Mouse (Mus musculus): ENCODE measurements around the gene Fgfr2. TPM values are rescaled to one million over a fixed set of nuclear protein-coding genes. Genes with fewer than 3 reads are reported as not detected.

Fgfr2 gene
- polyA plus RNA-seq, 1 experiment from 2014 or later = 34.1 TPM

GRCm38 (mm10) chr7:130964686-130965085 lies 2158.5 kb downstream of the Fgfr2 start:
- peak; percentile 81 for ATAC-seq (ENCODE audit: insufficient number of reproducible peaks, low FRiP score)
- WGBS = 8% methylated on average over 5 of the region's 5 CpGs
- no peaks in the 10 kb centered on the region for H3K9me3 ChIP-seq (replicated peaks)
- no peaks in the 10 kb centered on the region for H3K36me3 ChIP-seq
- H3K9ac ChIP-seq = no peak overlapping the region
- no peak overlapping the region for H3K4me3 ChIP-seq
- H3K27me3 ChIP-seq (replicated peaks) = no peaks in the 10 kb centered on the region
- no peak overlapping the region for H3K4me2 ChIP-seq
- peaks cover 67% of the 10 kb centered on the region for H3K4me1 ChIP-seq (replicated peaks)
- H3K27ac ChIP-seq (ENCODE audit: poor library complexity, severe bottlenecking) = peak overlapping the region; percentile 79

GRCm38 (mm10) chr7:130961429-130961828 lies 2161.7 kb downstream of the Fgfr2 start:
- no peak overlapping the region for H3K4me2 ChIP-seq
- H3K27ac ChIP-seq (ENCODE audit: poor library complexity, severe bottlenecking) = no peak overlapping the region; the same call in 1 of the 2 replicates
- H3K4me3 ChIP-seq = no peak overlapping the region
- no peaks in the 10 kb centered on the region for H3K27me3 ChIP-seq (replicated peaks)
- H3K9me3 ChIP-seq (replicated peaks) = no peaks in the 10 kb centered on the region
- 74% methylated on average over 6 of the region's 6 CpGs for WGBS
- ATAC-seq (ENCODE audit: insufficient number of reproducible peaks, low FRiP score) = no peak
- peaks cover 59% of the 10 kb centered on the region for H3K4me1 ChIP-seq (replicated peaks)
- H3K9ac ChIP-seq = no peak overlapping the region
- H3K36me3 ChIP-seq = no peaks in the 10 kb centered on the region

GRCm38 (mm10) chr7:130959868-130960267 lies 2163.3 kb downstream of the Fgfr2 start:
- H3K4me1 ChIP-seq (replicated peaks) = peaks cover 43% of the 10 kb centered on the region
- peaks cover 3% of the 10 kb centered on the region; the same call in 1 of the 2 replicates for H3K36me3 ChIP-seq
- H3K9me3 ChIP-seq (replicated peaks) = no peaks in the 10 kb centered on the region
- no peak overlapping the region for H3K4me3 ChIP-seq
- WGBS = 19% methylated on average over 7 of the region's 7 CpGs
- H3K27me3 ChIP-seq (replicated peaks) = no peaks in the 10 kb centered on the region
- H3K27ac ChIP-seq (ENCODE audit: poor library complexity, severe bottlenecking) = peak overlapping the region; percentile 16; the same call in 1 of the 2 replicates
- no peak for ATAC-seq (ENCODE audit: insufficient number of reproducible peaks, low FRiP score)
- H3K4me2 ChIP-seq = peak overlapping the region; percentile 14; the same call in 1 of the 2 replicates
- H3K9ac ChIP-seq = no peak overlapping the region

- Histone ChIP-seq H3K9me3 (replicated peaks) (no peaks in the 10 kb centered on the region), H3K27me3 (replicated peaks) (no peaks in the 10 kb centered on the region), H3K4me2 (no peak overlapping the region), H3K9ac (no peak overlapping the region), H3K4me3 (no peak overlapping the region), H3K36me3 (peaks cover 3% of the 10 kb centered on the region; the same call in 1 of the 2 replicates), H3K27ac (ENCODE audit: poor library complexity, severe bottlenecking) (no peak overlapping the region), H3K4me1 (replicated peaks) (peaks cover 31% of the 10 kb centered on the region)
- ATAC-seq (ENCODE audit: insufficient number of reproducible peaks, low FRiP score) = no peak
- 81% methylated on average over 7 of the region's 7 CpGs for WGBS
These were observed 2164.6 kb downstream of the Fgfr2 start for GRCm38 (mm10) chr7:130958551-130958950.

GRCm38 (mm10) chr7:130954177-130954601 lies 2169.0 kb downstream of the Fgfr2 start:
- WGBS = 85% methylated on average over 10 of the region's 10 CpGs
- Histone ChIP-seq H3K9ac (no peak overlapping the region), H3K4me1 (replicated peaks) (peaks cover 28% of the 10 kb centered on the region), H3K9me3 (replicated peaks) (no peaks in the 10 kb centered on the region), H3K4me3 (no peak overlapping the region), H3K4me2 (no peak overlapping the region), H3K36me3 (peaks cover 3% of the 10 kb centered on the region; the same call in 1 of the 2 replicates), H3K27me3 (replicated peaks) (no peaks in the 10 kb centered on the region), H3K27ac (ENCODE audit: poor library complexity, severe bottlenecking) (no peak overlapping the region)
- no peak for ATAC-seq (ENCODE audit: insufficient number of reproducible peaks, low FRiP score)

GRCm38 (mm10) chr7:130953376-130953775 lies 2169.8 kb downstream of the Fgfr2 start:
- H3K9ac ChIP-seq = no peak overlapping the region
- no peak overlapping the region for H3K4me3 ChIP-seq
- 81% methylated on average over 10 of the region's 10 CpGs for WGBS
- H3K27me3 ChIP-seq (replicated peaks) = no peaks in the 10 kb centered on the region
- H3K4me1 ChIP-seq (replicated peaks) = peaks cover 26% of the 10 kb centered on the region
- no peak overlapping the region for H3K27ac ChIP-seq (ENCODE audit: poor library complexity, severe bottlenecking)
- no peak for ATAC-seq (ENCODE audit: insufficient number of reproducible peaks, low FRiP score)
- peaks cover 3% of the 10 kb centered on the region; the same call in 1 of the 2 replicates for H3K36me3 ChIP-seq
- no peaks in the 10 kb centered on the region for H3K9me3 ChIP-seq (replicated peaks)
- no peak overlapping the region for H3K4me2 ChIP-seq

- no peak overlapping the region for H3K4me2 ChIP-seq
- no peaks in the 10 kb centered on the region for H3K27me3 ChIP-seq (replicated peaks)
- H3K9me3 ChIP-seq (replicated peaks) = no peaks in the 10 kb centered on the region
- no peak overlapping the region for H3K9ac ChIP-seq
- ATAC-seq (ENCODE audit: insufficient number of reproducible peaks, low FRiP score) = no peak
- H3K27ac ChIP-seq (ENCODE audit: poor library complexity, severe bottlenecking) = peak overlapping the region; percentile 9; the same call in 1 of the 2 replicates
- no peaks in the 10 kb centered on the region; the same call in 1 of the 2 replicates for H3K36me3 ChIP-seq
- H3K4me3 ChIP-seq = no peak overlapping the region
- H3K4me1 ChIP-seq (replicated peaks) = peaks cover 45% of the 10 kb centered on the region
- 80% methylated on average over 5 of the region's 5 CpGs for WGBS
These were observed 2172.1 kb downstream of the Fgfr2 start for GRCm38 (mm10) chr7:130951004-130951403.

GRCm38 (mm10) chr7:130950482-130950881 lies 2172.7 kb downstream of the Fgfr2 start:
- Histone ChIP-seq H3K27me3 (replicated peaks) (no peaks in the 10 kb centered on the region), H3K4me3 (no peak overlapping the region), H3K9ac (no peak overlapping the region), H3K9me3 (replicated peaks) (no peaks in the 10 kb centered on the region), H3K27ac (ENCODE audit: poor library complexity, severe bottlenecking) (peak overlapping the region; percentile 9; the same call in 1 of the 2 replicates), H3K36me3 (no peaks in the 10 kb centered on the region; the same call in 1 of the 2 replicates), H3K4me1 (replicated peaks) (peaks cover 46% of the 10 kb centered on the region), H3K4me2 (no peak overlapping the region)
- 78% methylated on average over 7 of the region's 7 CpGs for WGBS
- ATAC-seq (ENCODE audit: insufficient number of reproducible peaks, low FRiP score) = no peak

- WGBS = 15% methylated on average over 8 of the region's 8 CpGs
- peak overlapping the region; percentile 58 for H3K4me2 ChIP-seq
- 0 out of 2 replicates have a peak overlapping the region, but pooled peaks have one; percentile 44 for H3K9ac ChIP-seq
- no peaks in the 10 kb centered on the region for H3K9me3 ChIP-seq (replicated peaks)
- peak; percentile 78 for ATAC-seq (ENCODE audit: insufficient number of reproducible peaks, low FRiP score)
- H3K27ac ChIP-seq (ENCODE audit: poor library complexity, severe bottlenecking) = peak overlapping the region; percentile 96
- H3K36me3 ChIP-seq = no peaks in the 10 kb centered on the region; the same call in 1 of the 2 replicates
- H3K27me3 ChIP-seq (replicated peaks) = no peaks in the 10 kb centered on the region
- H3K4me1 ChIP-seq (replicated peaks) = peaks cover 46% of the 10 kb centered on the region
- 0 out of 2 replicates have a peak overlapping the region, but pooled peaks have one; percentile 3 for H3K4me3 ChIP-seq
These were observed 2173.8 kb downstream of the Fgfr2 start for GRCm38 (mm10) chr7:130949331-130949751.

- peak; percentile 80 for ATAC-seq (ENCODE audit: insufficient number of reproducible peaks, low FRiP score)
- H3K9ac ChIP-seq = 0 out of 2 replicates have a peak overlapping the region, but pooled peaks have one; percentile 20
These were observed 2174.5 kb downstream of the Fgfr2 start for GRCm38 (mm10) chr7:130948563-130949208.

GRCm38 (mm10) chr7:130946303-130946702 lies 2176.8 kb downstream of the Fgfr2 start:
- H3K27ac ChIP-seq (ENCODE audit: poor library complexity, severe bottlenecking) = no peak overlapping the region
- H3K4me1 ChIP-seq (replicated peaks) = peaks cover 46% of the 10 kb centered on the region
- no peaks in the 10 kb centered on the region for H3K27me3 ChIP-seq (replicated peaks)
- WGBS = 72% methylated on average over 12 of the region's 12 CpGs
- no peak overlapping the region for H3K4me3 ChIP-seq
- no peak for ATAC-seq (ENCODE audit: insufficient number of reproducible peaks, low FRiP score)
- no peaks in the 10 kb centered on the region for H3K9me3 ChIP-seq (replicated peaks)
- no peaks in the 10 kb centered on the region for H3K36me3 ChIP-seq
- H3K4me2 ChIP-seq = no peak overlapping the region
- H3K9ac ChIP-seq = no peak overlapping the region

More at GRCm38 (mm10) chr7:130948563-130949208, 2174.5 kb downstream of the Fgfr2 start:
- Histone ChIP-seq H3K27me3 (replicated peaks) (no peaks in the 10 kb centered on the region), H3K27ac (ENCODE audit: poor library complexity, severe bottlenecking) (peak overlapping the region; percentile 96), H3K9me3 (replicated peaks) (no peaks in the 10 kb centered on the region), H3K36me3 (no peaks in the 10 kb centered on the region; the same call in 1 of the 2 replicates), H3K4me3 (0 out of 2 replicates have a peak overlapping the region, but pooled peaks have one; percentile 3), H3K4me1 (replicated peaks) (peaks cover 46% of the 10 kb centered on the region), H3K4me2 (peak overlapping the region; percentile 58)
- WGBS = 28% methylated on average over 5 of the region's 5 CpGs
